Mouse (Mus musculus): Measurements from ENCODE around the gene Dvl1.

Dvl1 gene

GRCm38 (mm10) chr4:155840076-155841002 is 6.9 kb upstream of the Dvl1 start:
- no peak for DNase-seq (ENCODE audit: low read depth)

DNA sequence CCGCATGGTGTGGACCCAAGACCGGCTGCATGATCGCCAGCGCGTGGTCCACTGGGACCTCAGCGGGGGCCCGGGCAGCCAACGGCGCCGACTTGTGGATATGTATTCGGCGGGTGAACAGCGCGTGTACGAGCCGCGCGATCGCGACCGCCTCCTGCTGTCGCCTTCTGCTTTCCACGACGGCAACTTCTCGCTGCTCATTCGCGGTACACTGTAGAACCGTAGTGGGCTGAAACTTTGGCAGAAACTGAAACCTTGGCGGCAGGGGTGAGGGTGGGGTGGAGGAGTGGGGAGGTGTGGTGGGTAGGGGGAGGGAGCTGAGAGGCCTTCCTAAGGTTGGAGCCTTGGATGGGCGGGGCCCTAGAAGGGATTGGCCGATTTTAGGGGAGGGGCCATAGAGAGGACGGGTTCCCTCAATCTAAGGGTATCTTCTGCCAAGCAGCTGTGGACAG is 6.2 kb upstream of the Dvl1 start:
- DNase-seq (ENCODE audit: low read depth) = peak; percentile 73

- no peak for DNase-seq (ENCODE audit: low read depth)
These were observed 5.4 kb upstream of the Dvl1 start for GRCm38 (mm10) chr4:155841651-155842270.

GRCm38 (mm10) chr4:155843231-155843630 is 4.0 kb upstream of the Dvl1 start:
- no peak for DNase-seq (ENCODE audit: low read depth)

- DNase-seq (ENCODE audit: low read depth) = no peak
These were observed 570 bp downstream of the Dvl1 start for GRCm38 (mm10) chr4:155847591-155848352.

DNA sequence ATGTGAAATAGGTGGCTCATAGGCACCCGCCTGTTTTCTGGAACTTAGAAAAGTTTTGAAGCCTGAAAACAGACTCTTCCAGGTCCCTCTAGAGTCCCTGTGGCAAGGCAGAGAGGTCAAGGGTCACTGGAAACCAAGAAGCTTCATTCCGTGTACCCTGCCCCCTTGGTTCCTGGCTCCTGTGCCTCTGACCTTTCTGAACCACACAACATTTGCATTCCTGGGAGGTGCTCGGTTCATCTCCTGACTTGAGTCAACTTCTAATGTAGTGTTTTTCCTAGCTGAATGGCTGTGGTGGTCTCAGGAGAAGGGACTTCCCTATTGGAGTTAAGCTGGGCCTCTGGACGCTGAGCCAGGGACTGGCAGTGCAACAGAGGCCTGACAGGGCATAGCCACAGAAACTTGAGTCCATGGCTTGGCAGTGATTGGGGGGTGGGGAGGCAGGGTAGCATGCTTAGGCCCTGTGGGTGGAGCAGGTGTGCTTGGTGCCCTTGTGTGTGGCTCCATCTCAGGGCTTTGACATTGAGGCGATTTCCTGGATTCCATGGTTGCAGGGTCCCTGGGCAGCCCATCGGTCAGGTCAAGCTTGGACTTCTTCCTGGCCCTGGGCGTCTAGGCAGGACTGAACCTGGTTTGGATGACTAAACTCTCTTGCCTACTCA is 1.4 kb downstream of the Dvl1 start:
- DNase-seq (ENCODE audit: low read depth) = no peak

DNA sequence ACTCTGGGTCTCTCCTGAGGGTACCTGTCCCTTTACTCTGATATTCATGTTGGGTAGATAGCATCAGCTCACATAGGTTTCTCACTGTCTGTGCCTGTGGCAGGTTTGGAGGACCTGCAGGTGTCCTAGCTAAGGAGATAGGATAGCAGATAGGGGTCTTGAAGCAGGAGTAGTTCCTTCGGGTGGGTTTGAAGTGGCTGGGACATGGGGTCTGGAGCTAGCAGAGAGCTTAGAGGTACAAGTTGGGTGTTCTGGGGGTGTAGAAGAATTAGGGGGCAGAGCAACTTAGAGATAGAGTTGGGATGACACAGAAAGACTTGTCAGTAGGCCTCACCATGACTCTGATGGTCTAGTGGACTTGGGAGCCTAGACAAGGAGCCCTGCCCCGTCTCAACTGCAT is 2.2 kb downstream of the Dvl1 start:
- DNase-seq (ENCODE audit: low read depth) = no peak

- no peak for DNase-seq (ENCODE audit: low read depth)
These were observed 2.7 kb downstream of the Dvl1 start for GRCm38 (mm10) chr4:155849792-155850451.

GRCm38 (mm10) chr4:155851368-155851767 is 4.2 kb downstream of the Dvl1 start:
- no peak for DNase-seq (ENCODE audit: low read depth)

DNA sequence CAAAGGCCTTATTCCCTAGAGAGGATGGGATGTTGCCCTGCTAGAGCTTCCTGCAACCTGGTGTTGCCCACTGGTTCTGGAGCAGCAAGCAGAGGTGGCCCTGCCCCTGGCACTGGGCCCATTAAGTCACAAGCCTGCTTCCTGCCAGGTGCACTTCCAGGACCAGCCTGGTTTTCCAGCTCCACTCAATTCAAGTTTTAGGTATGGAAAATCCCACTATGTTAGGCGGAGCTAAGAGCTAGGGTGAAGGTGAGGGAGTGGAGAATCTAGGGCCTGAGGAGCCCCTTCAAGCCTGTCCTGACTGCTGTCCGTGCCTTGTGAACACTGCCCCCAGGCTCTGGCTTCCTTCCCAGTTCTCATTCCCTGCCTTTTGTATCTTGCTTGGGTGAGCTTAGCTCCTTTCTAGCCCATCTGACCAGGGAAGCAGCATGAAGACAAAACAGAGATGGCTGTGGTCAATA is 4.8 kb downstream of the Dvl1 start:
- no peak for DNase-seq (ENCODE audit: low read depth)

DNA sequence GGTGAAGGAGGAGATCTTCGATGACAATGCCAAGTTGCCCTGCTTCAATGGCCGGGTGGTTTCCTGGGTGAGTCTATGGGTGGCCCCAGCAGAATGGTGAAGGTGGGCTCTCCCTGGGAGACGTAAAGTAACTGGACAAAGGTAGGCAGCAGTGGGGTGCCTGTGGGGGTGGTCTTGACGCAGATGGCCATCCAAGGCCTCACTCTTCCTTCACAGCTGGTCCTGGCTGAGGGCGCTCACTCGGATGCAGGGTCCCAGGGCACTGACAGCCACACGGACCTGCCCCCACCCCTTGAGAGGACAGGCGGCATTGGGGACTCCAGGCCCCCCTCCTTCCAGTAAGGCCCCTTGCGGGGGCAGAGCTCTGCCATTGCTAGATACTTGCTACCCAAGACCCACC is 6.2 kb downstream of the Dvl1 start:
- no peak for DNase-seq (ENCODE audit: low read depth)

- DNase-seq (ENCODE audit: low read depth) = no peak
These were observed 7.8 kb downstream of the Dvl1 start for GRCm38 (mm10) chr4:155854991-155855390.

DNA sequence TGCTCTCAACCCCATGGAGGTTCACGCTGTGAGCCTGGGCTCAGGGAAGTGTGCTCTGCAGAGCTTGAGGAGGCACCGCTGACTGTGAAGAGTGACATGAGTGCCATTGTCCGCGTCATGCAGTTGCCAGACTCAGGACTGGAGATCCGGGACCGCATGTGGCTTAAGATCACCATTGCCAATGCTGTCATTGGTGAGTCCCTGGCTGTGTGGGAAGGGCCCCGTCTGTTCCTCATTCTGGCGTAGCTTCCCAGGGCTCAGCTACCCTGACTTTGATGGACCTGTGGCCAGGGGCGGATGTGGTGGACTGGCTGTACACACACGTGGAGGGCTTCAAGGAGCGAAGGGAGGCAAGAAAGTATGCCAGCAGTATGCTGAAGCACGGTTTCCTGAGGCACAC is 8.9 kb downstream of the Dvl1 start:
- no peak for DNase-seq (ENCODE audit: low read depth)

- no peak for DNase-seq (ENCODE audit: low read depth)
These were observed 9.7 kb downstream of the Dvl1 start for GRCm38 (mm10) chr4:155856881-155857280.

GRCm38 (mm10) chr4:155859318-155859717 is 12.1 kb downstream of the Dvl1 start:
- DNase-seq (ENCODE audit: low read depth) = no peak

- no peak for DNase-seq (ENCODE audit: low read depth)
These were observed 14.6 kb downstream of the Dvl1 start for GRCm38 (mm10) chr4:155861787-155862186.

GRCm38 (mm10) chr4:155863001-155863400 is 15.8 kb downstream of the Dvl1 start, which contains the start of gene Tas1r3:
Gene Tas1r3 (minus strand): TSS chr4:155863362.
- DNase-seq (ENCODE audit: low read depth) = no peak

DNA sequence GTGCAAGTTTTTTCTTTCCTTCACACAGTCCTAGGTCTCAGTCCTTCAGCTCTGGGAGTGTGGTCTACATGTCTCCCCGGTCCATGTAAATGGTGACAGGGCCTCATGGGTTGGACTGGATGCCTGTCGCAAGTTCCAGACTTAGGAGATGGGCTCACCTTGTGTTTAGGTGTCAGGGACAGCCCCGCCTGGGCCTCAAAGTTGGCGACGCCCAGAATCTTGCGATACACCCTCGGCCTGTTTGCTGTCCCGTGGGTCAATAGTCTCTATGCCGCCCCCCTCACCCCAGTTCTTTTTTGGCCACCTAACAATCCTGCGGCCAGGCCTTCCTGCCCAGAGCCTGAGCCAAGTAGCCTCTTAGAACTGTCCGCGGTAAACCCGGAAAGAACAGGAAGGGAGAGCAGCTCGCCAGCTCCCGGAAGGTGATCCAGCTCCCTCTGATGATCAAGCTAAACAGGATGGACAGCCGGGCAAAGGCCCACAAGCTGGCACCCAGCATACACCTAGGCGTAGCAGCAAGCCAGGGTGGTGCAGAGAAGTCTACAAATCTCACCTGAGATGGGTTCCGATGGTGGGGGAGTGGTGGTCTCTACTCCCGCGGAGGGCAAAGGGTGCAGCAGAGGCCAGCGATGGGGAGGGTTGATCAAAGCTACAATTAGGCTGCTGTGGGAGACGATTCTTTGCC is 21.6 kb downstream of the Dvl1 start:
- no peak for DNase-seq (ENCODE audit: low read depth)

DNA sequence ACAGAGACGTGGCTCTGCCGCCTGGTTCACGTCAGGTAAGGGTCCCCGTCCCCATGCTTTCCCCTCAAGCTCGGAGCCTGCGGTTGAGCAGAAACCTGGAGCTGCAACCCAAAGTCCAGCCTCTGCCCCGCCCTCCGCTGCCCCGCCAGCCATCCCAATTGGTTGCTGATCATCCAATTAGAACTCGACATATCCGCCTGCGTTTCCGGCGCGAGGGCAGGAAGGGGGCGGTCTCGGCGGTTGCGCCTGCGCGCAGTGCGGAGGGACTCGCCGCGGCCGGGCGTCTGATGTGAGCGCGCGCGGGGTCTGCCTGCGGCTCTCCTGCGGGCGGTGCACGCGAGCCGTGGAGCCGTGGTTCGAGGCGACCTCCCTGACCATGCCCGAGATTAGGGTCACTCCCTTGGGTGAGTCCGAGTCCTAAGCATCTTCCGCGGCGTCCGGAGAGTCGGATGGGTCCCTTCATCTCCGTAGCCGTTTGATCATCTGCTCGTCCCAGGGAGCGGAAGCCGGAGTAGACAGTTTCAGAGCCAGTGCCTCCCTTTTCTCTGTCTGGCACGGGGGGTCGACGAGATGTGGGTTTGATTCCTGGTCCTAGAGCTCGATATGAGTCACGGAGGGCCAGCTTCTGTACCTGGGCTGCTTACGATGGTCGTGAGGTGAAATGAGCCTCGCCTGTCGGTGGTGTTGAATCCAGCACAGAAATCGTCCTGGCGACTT is 22.3 kb downstream of the Dvl1 start, which contains the start of the genes Cptp and Ints11:
Gene Cptp (minus strand): TSS at position 124 of the 717 bp plus-strand sequence.
Gene Ints11 (plus strand): TSS at position 230 of the 717 bp plus-strand sequence.
- peak; percentile 93 for DNase-seq (ENCODE audit: low read depth)

GRCm38 (mm10) chr4:155871404-155871803 is 24.2 kb downstream of the Dvl1 start:
- DNase-seq (ENCODE audit: low read depth) = no peak
